ENCODE assay signal across 7 mouse cellular contexts in genomic region chr3:15194362-15194761, GRCm38 (mm10).
DNase-seq lines count a peak whose midpoint lies in the region; ATAC-seq lines count a peak whose summit lies in the region.

No protein-coding gene starts in this region.

- no peak overlapping the region for H3K4me2 ChIP-seq in midbrain, embryonic 14.5 days (ENCODE audit: low read length)

- 3% methylated on average over 7 of the region's 7 CpGs for WGBS in midbrain, embryonic 14.5 days

- H3K9ac ChIP-seq in midbrain, embryonic 14.5 days (replicated peaks; ENCODE audit: low read length): no peak overlapping the region

- DNase-seq in adipocyte (ENCODE audit: low spot score): peak; percentile 87
- DNase-seq in cerebellum, postnatal 25 days: peak; percentile 72 to 86
- DNase-seq in gastrocnemius, adult 18-20 months (ENCODE audit: low spot score): peak; percentile 59
- peak; percentile 78 for DNase-seq in kidney, adult 18-20 months
- peak; percentile 75 for DNase-seq in left cerebral cortex, postnatal 4 days
- DNase-seq in midbrain, embryonic 14.5 days: peak; percentile 92
- peak; percentile 41 for DNase-seq in spleen, adult 12 weeks (ENCODE audit: low spot score)

- no peak overlapping the region for H3K4me3 ChIP-seq in midbrain, embryonic 14.5 days (replicated peaks; ENCODE audit: low read depth, low read length)

- ATAC-seq in midbrain, embryonic 14.5 days (ENCODE audit: low FRiP score, low TSS enrichment): peak; percentile 84

- H3K27ac ChIP-seq in midbrain, embryonic 14.5 days (replicated peaks; ENCODE audit: low read depth, low read length): no peak overlapping the region

- H3K9me3 ChIP-seq in midbrain, embryonic 14.5 days (ENCODE audit: control insufficient read depth, low read length): no peaks in the 10 kb centered on the region

- no peaks in the 10 kb centered on the region for H3K36me3 ChIP-seq in midbrain, embryonic 14.5 days (ENCODE audit: control insufficient read depth, insufficient read depth, low read length)

- H3K27me3 ChIP-seq in midbrain, embryonic 14.5 days (ENCODE audit: control insufficient read depth, insufficient read depth, low read length): no peaks in the 10 kb centered on the region

- intact Hi-C loops in left cerebral cortex, postnatal 4 days (cut with DNase I): loop anchor here (5.0 kb wide), 1 partner anchor 517 kb away; no protein-coding TSS in a partner anchor

- no peaks in the 10 kb centered on the region for H3K4me1 ChIP-seq in midbrain, embryonic 14.5 days (ENCODE audit: control insufficient read depth, insufficient read depth, low read length)

Comparison
In these comparisons a context has a peak if more than half of its experiments do, and no peak if none do; other contexts are left out.
1. DNase-seq: peak in every context shown above with its lines; median percentile 92 in midbrain, embryonic 14.5 days; 87 in adipocyte; 79 in cerebellum, postnatal 25 days; 78 in kidney, adult 18-20 months; 75 in left cerebral cortex, postnatal 4 days; 59 in gastrocnemius, adult 18-20 months; 41 in spleen, adult 12 weeks.